Mouse (Mus musculus) lung, postnatal 0 days (tissue): ENCODE measurements around the gene Arfgap2. TPM values are rescaled to one million over a fixed set of nuclear protein-coding genes. Genes with fewer than 3 reads are reported as not detected.

Source experiments
- ATAC-seq: fragments of 200-750 bp; cut with Nextera tagmentation; 2 replicates; pipeline ENCODE4 v1.8.0; 2017; ENCODE audit warnings: moderate library complexity
- DNase-seq: peaks from one replicate; pipeline ENCODE4 v3.0.0-alpha.2; 2016; ENCODE audit warnings: low spot score
- H3K27ac ChIP-seq: fragments of 300-500 bp; sonication (generic); 2 replicates; pipeline ENCODE4 v1.5.1; 2014; ENCODE audit warnings: antibody characterized with exemption, mild to moderate bottlenecking, low read length, mixed read lengths
- H3K27me3 ChIP-seq: fragments of 300-500 bp; sonication (generic); replicated peaks from 2 replicates; pipeline ENCODE4 v1.6.1; 2014; ENCODE audit warnings: low read length, mixed read lengths; ENCODE audit not compliant: insufficient read depth
- H3K36me3 ChIP-seq: fragments of 300-500 bp; sonication (generic); 2 replicates; pipeline ENCODE4 v1.6.1; 2014; ENCODE audit warnings: low read length, mixed read lengths; ENCODE audit not compliant: insufficient read depth
- H3K4me1 ChIP-seq: fragments of 300-500 bp; sonication (generic); 2 replicates; pipeline ENCODE4 v1.6.1; 2014; ENCODE audit warnings: antibody characterized with exemption, low read depth, low read length, mixed read lengths; ENCODE audit not compliant: insufficient read depth
- H3K4me2 ChIP-seq: fragments of 300-500 bp; sonication (generic); replicated peaks from 2 replicates; pipeline ENCODE4 v1.6.1; 2014; ENCODE audit warnings: low read depth, mild to moderate bottlenecking, low read length, moderate library complexity, mixed read lengths
- H3K4me3 ChIP-seq: fragments of 300-500 bp; sonication (generic); 2 replicates; pipeline ENCODE4 v1.5.1; 2014; ENCODE audit warnings: low read depth, low read length
- H3K9ac ChIP-seq: fragments of 300-500 bp; sonication (generic); replicated peaks from 2 replicates; pipeline ENCODE4 v1.6.1; 2014; ENCODE audit warnings: low read depth, mild to moderate bottlenecking
- H3K9me3 ChIP-seq: fragments of 300-500 bp; sonication (generic); 2 replicates; pipeline ENCODE4 v1.6.1; 2016; ENCODE audit warnings: low read length, mixed read lengths
- CTCF ChIP-seq: IDR thresholded peaks from 2 replicates; pipeline ENCODE4 v1.5.1; 2016; ENCODE audit warnings: antibody characterized with exemption, mild to moderate bottlenecking
- EP300 ChIP-seq: IDR thresholded peaks from 2 replicates; pipeline ENCODE4 v1.6.1; 2016; ENCODE audit warnings: antibody characterized with exemption, mild to moderate bottlenecking, control low read depth
- WGBS: fragments of 180-500 bp; shearing (Covaris S2); extraction: QIAGEN DNeasy Blood & Tissue Kit; methylation state at CpG from one replicate; pipeline ENCODE4 v1.1.7; 2014; 5-methylcytosine and 5-hydroxymethylcytosine counted together
- polyA plus RNA-seq: library from polyadenylated mRNA; unstranded; fragments of >200 nt; fragmentation: Nextera tagmentation; extraction: Ambion mirVana; gene quantifications from 2 replicates; pipeline ENCODE4 v1.2.1, GENCODE M21; 2015

Arfgap2 gene
- polyA plus RNA-seq, 1 experiment from 2014 or later = 57.4 TPM

DNA sequence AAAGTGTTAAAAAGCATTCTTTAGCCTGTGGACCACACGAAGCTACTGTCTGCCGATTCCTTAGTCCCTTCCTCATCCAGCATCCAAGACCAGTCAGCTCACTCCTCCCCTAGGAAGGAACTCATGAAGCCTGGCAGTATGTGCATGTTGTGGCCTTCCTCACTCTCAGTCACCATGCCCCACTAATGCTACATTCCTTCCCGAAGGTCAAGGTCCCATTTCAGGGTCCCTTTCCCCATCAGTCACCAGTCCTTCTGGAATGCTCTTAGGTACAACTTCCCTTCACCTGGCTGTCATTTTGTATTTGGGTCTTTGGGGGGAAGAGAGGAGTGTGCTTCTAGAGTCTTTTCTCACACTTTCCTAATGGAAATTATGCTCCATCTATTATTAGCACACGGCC is 12.8 kb upstream of the Arfgap2 start:
- WGBS = 49% methylated on average over 4 of the region's 4 CpGs
- Histone ChIP-seq H3K9ac (no peak overlapping the region), H3K4me3 (no peak overlapping the region), H3K27me3 (no peaks in the 10 kb centered on the region; the same call in 1 of the 2 replicates), H3K4me2 (no peak overlapping the region), H3K27ac (no peak overlapping the region), H3K36me3 (no peaks in the 10 kb centered on the region), H3K4me1 (no peaks in the 10 kb centered on the region), H3K9me3 (no peaks in the 10 kb centered on the region)
- ATAC-seq (no peak), DNase-seq (no peak)
- TF ChIP-seq EP300 (no peak), CTCF (no peak)

DNA sequence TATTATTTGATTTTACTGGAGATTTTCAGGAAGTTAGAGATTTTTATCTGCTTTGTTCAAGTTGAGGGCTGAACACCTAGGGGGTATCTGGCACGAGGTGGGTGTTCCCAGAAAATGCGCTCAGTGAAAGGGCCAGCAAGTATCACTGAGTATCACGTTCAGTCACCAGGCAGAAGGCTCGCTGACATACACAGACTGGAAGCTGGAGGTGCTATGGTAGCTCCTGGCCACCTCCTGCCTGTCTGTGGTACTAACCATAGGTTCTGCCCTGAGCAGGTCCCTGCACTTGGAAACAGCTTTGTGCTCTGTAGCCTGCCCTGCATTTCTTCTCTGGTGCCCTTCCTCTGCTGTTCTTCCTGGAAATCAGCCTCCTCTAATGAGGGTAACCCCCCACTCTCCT is 12.3 kb upstream of the Arfgap2 start:
- no peaks in the 10 kb centered on the region for H3K9me3 ChIP-seq
- WGBS = 37% methylated on average over 4 of the region's 4 CpGs
- peaks cover under 1% of the 10 kb centered on the region; the same call in 1 of the 2 replicates for H3K4me1 ChIP-seq
- H3K27me3 ChIP-seq = no peaks in the 10 kb centered on the region; the same call in 1 of the 2 replicates
- DNase-seq (no peak), ATAC-seq (no peak)
- no peak overlapping the region for H3K27ac ChIP-seq
- TF ChIP-seq EP300 = no peak
- TF ChIP-seq CTCF = no peak
- no peak overlapping the region for H3K4me2 ChIP-seq
- no peak overlapping the region for H3K9ac ChIP-seq
- no peaks in the 10 kb centered on the region for H3K36me3 ChIP-seq
- no peak overlapping the region for H3K4me3 ChIP-seq

DNA sequence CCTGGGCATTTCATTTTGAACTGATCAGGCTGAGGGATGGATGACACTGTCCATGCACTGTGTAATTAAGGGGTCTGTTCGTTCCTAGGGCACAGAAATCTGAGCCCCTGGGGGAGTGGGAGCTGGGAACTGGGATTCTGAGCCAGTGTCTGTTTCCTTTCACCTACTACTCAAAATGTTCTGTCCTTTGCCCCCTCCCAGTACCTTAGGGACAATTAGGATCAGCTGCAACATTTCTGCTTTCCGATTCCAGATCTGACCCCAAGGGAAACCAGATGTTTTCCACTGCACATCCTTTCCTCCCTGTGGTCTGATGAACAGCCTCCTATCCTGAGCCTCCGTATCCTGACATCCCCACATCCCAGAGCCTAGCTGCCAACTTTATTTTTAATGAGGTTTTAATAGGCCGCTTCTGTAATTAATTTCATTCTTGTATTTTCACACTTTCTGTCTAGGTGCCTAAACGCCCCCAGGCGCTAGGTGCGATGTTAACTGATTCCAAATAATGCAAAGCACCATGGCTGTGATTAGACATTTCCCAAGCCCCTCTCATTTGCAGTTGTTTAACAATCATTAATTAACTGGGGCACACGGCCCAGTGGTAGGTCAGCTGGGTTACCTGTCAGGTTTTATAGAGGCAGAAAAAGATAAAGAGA is 9.9 kb upstream of the Arfgap2 start:
- no peak for DNase-seq
- H3K9me3 ChIP-seq = no peaks in the 10 kb centered on the region
- ATAC-seq = no peak
- no peak overlapping the region for H3K27ac ChIP-seq
- H3K4me1 ChIP-seq = peaks cover 9% of the 10 kb centered on the region; the same call in 1 of the 2 replicates
- H3K4me2 ChIP-seq = no peak overlapping the region
- no peak overlapping the region for H3K4me3 ChIP-seq
- TF ChIP-seq CTCF (no peak), EP300 (no peak)
- WGBS = 46% methylated on average over 8 of the region's 8 CpGs
- no peak overlapping the region for H3K9ac ChIP-seq
- H3K27me3 ChIP-seq = no peaks in the 10 kb centered on the region; the same call in 1 of the 2 replicates
- H3K36me3 ChIP-seq = no peaks in the 10 kb centered on the region

DNA sequence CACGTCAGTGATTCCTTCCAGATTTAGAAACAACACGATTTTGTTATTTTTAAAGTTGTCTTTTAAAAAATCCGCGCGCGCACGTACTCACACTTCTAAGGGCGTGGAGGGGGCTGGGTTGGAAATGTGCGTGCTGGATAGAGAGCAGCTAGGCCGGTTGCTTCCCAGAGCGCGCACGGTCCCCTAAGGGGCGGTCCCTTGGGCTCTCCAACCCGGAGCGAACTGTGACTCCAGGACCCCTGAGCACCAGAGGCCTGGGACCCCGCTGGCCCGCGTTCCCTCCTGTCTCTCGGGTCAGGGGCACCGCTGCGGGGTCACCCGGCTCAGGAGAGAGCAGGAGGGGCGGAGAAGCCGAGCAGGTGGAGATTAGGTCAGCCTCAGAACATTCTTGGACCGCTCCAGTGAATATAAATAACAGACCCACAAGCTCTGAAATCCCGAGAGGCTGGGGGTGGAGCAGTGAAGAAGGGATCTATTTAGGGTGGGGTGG is 9.1 kb upstream of the Arfgap2 start, which contains the start of gene Pacsin3:
Gene Pacsin3, plus strand, starts transcription at position 294 of the 490 bp plus-strand sequence.
- Histone ChIP-seq H3K27ac (peak within 1 kb of the TSS; percentile 72), H3K36me3 (no peaks in the 10 kb centered on the region), H3K4me1 (peaks cover 9% of the 10 kb centered on the region; the same call in 1 of the 2 replicates), H3K27me3 (no peaks in the 10 kb centered on the region; the same call in 1 of the 2 replicates), H3K4me2 (peak within 1 kb of the TSS; percentile 87), H3K9ac (peak within 1 kb of the TSS; percentile 47), H3K9me3 (no peaks in the 10 kb centered on the region), H3K4me3 (peak within 1 kb of the TSS; percentile 67)
- ATAC-seq (no peak), DNase-seq (peak; percentile 39)
- 1% methylated on average over 27 of the region's 27 CpGs for WGBS
- TF ChIP-seq CTCF (no peak), EP300 (no peak)

DNA sequence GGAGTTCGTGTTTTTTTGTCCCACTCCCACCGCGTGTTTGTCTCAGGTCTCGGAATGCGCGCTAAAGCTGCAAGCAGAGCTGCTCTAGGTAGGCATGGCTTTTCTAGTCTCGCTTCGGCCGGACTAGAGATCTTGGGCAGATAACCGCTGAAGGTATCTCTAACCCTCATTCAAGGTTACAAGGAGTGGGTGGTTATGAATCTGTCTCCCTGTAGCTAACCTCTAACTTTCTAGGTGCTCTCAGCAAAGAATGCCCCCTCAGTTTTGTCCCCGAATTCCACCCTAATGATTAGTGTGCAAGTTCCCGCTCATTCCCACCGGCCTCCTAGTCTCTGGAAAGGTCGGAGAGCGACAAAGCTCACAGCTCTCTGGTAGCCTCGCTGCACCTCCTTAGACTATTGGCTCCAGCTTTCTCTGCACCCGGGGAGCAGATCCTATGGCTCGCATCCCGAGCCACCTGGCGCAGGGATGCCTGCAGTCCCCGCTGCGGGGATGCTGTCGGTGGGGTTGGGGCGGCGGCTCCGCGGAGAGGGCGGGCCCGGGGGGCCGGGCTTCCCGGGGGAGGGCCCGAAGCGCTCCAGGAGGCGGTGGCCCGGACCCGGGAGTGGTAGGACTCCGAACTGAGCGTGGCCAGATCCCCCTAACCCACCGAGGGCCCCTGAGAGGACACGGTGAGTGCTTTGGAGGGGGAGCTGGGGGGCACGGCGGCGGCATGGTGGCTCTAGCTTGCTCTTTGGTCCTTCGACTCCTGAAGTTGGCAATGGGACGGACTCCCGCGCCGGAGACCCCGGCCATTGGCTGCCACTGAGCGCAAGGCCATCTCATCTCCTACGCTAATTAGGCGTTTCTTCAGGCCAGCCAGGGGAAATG is 8.3 kb upstream of the Arfgap2 start:
- Histone ChIP-seq H3K4me1 (peaks cover 9% of the 10 kb centered on the region; the same call in 1 of the 2 replicates), H3K4me3 (peak overlapping the region; percentile 67), H3K27me3 (no peaks in the 10 kb centered on the region; the same call in 1 of the 2 replicates), H3K9me3 (no peaks in the 10 kb centered on the region), H3K27ac (peak overlapping the region; percentile 72), H3K9ac (peak overlapping the region; percentile 47), H3K36me3 (0 out of 2 replicates have a peak, but pooled peaks cover 6% of the 10 kb centered on the region), H3K4me2 (peak overlapping the region; percentile 87)
- peak; percentile 79 for ATAC-seq
- peak; percentile 63 for DNase-seq
- no peak for TF ChIP-seq EP300
- no peak for TF ChIP-seq CTCF
- WGBS = under 1% methylated on average over 35 of the region's 52 CpGs
